Mouse (Mus musculus) small intestine, adult 2 months (tissue): Measurements from ENCODE around the gene Catsperg1. TPM values are rescaled to one million over a fixed set of nuclear protein-coding genes. Genes with fewer than 3 reads are reported as not detected.
"Not testable (repeated sequence)": the region's sequence is repeated elsewhere in the genome, so short reads cannot be mapped to it uniquely, and the experiment has no call there.

ENCODE experiments used
- H3K27ac ChIP-seq: fragments of 200-500 bp; 2 replicates; pipeline ENCODE4 v1.5.1; 2012; ENCODE audit warnings: low read depth, low read length, control low read depth, inconsistent platforms; ENCODE audit not compliant: insufficient read depth
- H3K27me3 ChIP-seq: fragments of 200-500 bp; 2 replicates; pipeline ENCODE4 v1.6.1; 2012; ENCODE audit warnings: mild to moderate bottlenecking, moderate library complexity, low read length, inconsistent platforms; ENCODE audit not compliant: control insufficient read depth, insufficient read depth
- H3K36me3 ChIP-seq: fragments of 200-500 bp; 2 replicates; pipeline ENCODE4 v1.6.1; 2012; ENCODE audit warnings: mild to moderate bottlenecking, low read length, control low read depth, inconsistent platforms; ENCODE audit not compliant: control insufficient read depth, insufficient read depth
- H3K4me1 ChIP-seq: fragments of 200-500 bp; 2 replicates; pipeline ENCODE4 v1.6.1; 2012; ENCODE audit warnings: low read length, inconsistent platforms, mixed read lengths; ENCODE audit not compliant: control insufficient read depth, insufficient read depth, insufficient read length
- H3K4me3 ChIP-seq: fragments of 200-500 bp; 2 replicates; pipeline ENCODE4 v1.5.1; 2012; ENCODE audit warnings: low read depth, mild to moderate bottlenecking, control low read depth, inconsistent platforms, low read length, moderate library complexity
- CTCF ChIP-seq: fragments of 200-500 bp; IDR thresholded peaks from 2 replicates; pipeline ENCODE4 v1.5.1; 2012; ENCODE audit warnings: low read depth, mild to moderate bottlenecking, control low read depth, inconsistent platforms, low read length, moderate library complexity, mixed read lengths; ENCODE audit not compliant: insufficient replicate concordance, insufficient read length; ENCODE audit errors: extremely low read depth
- POLR2A ChIP-seq: fragments of 200-500 bp; IDR thresholded peaks from 2 replicates; pipeline ENCODE4 v1.6.1; 2012; ENCODE audit warnings: low read depth, mild to moderate bottlenecking, control low read depth, inconsistent platforms, low read length, moderate library complexity
- WGBS: fragments of 180-500 bp; shearing (Covaris S2); methylation state at CpG from one replicate; pipeline ENCODE4 v1.1.7; 2018; 5-methylcytosine and 5-hydroxymethylcytosine counted together
- polyA plus RNA-seq: library from polyadenylated mRNA; depleted of rRNA; stranded (reverse); fragments of >200 nt; gene quantifications from 2 replicates; pipeline ENCODE4 v1.2.3, GENCODE M21; 2012

The Catsperg1 gene
- polyA plus RNA-seq, 1 experiment = 0.53 TPM

- Histone ChIP-seq H3K4me1 (peaks cover 7% of the 10 kb centered on the region; the same call in 1 of the 2 replicates), H3K27me3 (no peaks in the 10 kb centered on the region), H3K36me3 (peaks cover 13% of the 10 kb centered on the region), H3K4me3 (peak overlapping the region; percentile 74), H3K27ac (peak overlapping the region; percentile 91)
- no peak for TF ChIP-seq CTCF
- peak; percentile 93 for TF ChIP-seq POLR2A
- 9% methylated on average over 37 of the region's 37 CpGs for WGBS
These were observed 58.5 kb downstream of the Catsperg1 start for GRCm38 (mm10) chr7:29155196-29155837.

- peaks cover 13% of the 10 kb centered on the region for H3K36me3 ChIP-seq
- H3K27me3 ChIP-seq = no peaks in the 10 kb centered on the region
- no peak overlapping the region for H3K27ac ChIP-seq
- no peak overlapping the region for H3K4me3 ChIP-seq
- TF ChIP-seq POLR2A (no peak), CTCF (no peak)
- H3K4me1 ChIP-seq = peaks cover 7% of the 10 kb centered on the region
- WGBS = 97% methylated on average over 14 of the region's 14 CpGs
These were observed 59.7 kb downstream of the Catsperg1 start for GRCm38 (mm10) chr7:29154018-29154720.

GRCm38 (mm10) chr7:29151486-29151885 is 62.3 kb downstream of the Catsperg1 start:
- 68% methylated on average over 10 of the region's 10 CpGs for WGBS
- no peaks in the 10 kb centered on the region for H3K27me3 ChIP-seq

GRCm38 (mm10) chr7:29148771-29149170 is 65.1 kb downstream of the Catsperg1 start:
- Histone ChIP-seq H3K36me3 (0 out of 2 replicates have a peak, but pooled peaks cover 1% of the 10 kb centered on the region), H3K27ac (no peak overlapping the region), H3K4me1 (peaks cover 20% of the 10 kb centered on the region), H3K4me3 (no peak overlapping the region), H3K27me3 (no peaks in the 10 kb centered on the region)
- TF ChIP-seq POLR2A (no peak), CTCF (no peak)
- WGBS = 71% methylated on average over 15 of the region's 15 CpGs

More at GRCm38 (mm10) chr7:29151486-29151885, 62.3 kb downstream of the Catsperg1 start:
- no peak overlapping the region for H3K27ac ChIP-seq
- peaks cover 21% of the 10 kb centered on the region for H3K4me1 ChIP-seq
- peaks cover 13% of the 10 kb centered on the region for H3K36me3 ChIP-seq
- TF ChIP-seq CTCF (no peak), POLR2A (no peak)
- H3K4me3 ChIP-seq = no peak overlapping the region

GRCm38 (mm10) chr7:29146625-29147367 is 67.0 kb downstream of the Catsperg1 start:
- 38% methylated on average over 7 of the region's 7 CpGs for WGBS
- no peaks in the 10 kb centered on the region for H3K36me3 ChIP-seq
- no peak for TF ChIP-seq CTCF
- no peak for TF ChIP-seq POLR2A
- no peak overlapping the region for H3K4me3 ChIP-seq
- H3K27me3 ChIP-seq = no peaks in the 10 kb centered on the region
- H3K4me1 ChIP-seq = peaks cover 20% of the 10 kb centered on the region
- H3K27ac ChIP-seq = peak overlapping the region; percentile 79

GRCm38 (mm10) chr7:29144006-29144405 is 69.8 kb downstream of the Catsperg1 start:
- Histone ChIP-seq H3K27me3 (no peaks in the 10 kb centered on the region), H3K27ac (no peak overlapping the region), H3K4me3 (no peak overlapping the region), H3K4me1 (peaks cover 20% of the 10 kb centered on the region), H3K36me3 (no peaks in the 10 kb centered on the region)
- 84% methylated on average over 4 of the region's 4 CpGs for WGBS
- TF ChIP-seq POLR2A = no peak
- TF ChIP-seq CTCF = no peak

- H3K4me1 ChIP-seq = peaks cover 4% of the 10 kb centered on the region
- no peak overlapping the region for H3K4me3 ChIP-seq
- WGBS = 67% methylated on average over 8 of the region's 8 CpGs
- H3K27me3 ChIP-seq = no peaks in the 10 kb centered on the region
- TF ChIP-seq CTCF (no peak), POLR2A (no peak)
- H3K27ac ChIP-seq = no peak overlapping the region
- H3K36me3 ChIP-seq = no peaks in the 10 kb centered on the region
These were observed 72.4 kb downstream of the Catsperg1 start for GRCm38 (mm10) chr7:29141416-29141815.

- not testable (repeated sequence) for H3K36me3 ChIP-seq, H3K27ac ChIP-seq, H3K27me3 ChIP-seq, H3K4me1 ChIP-seq, H3K4me3 ChIP-seq
- 83% methylated on average over 3 of the region's 4 CpGs for WGBS
These were observed 74.6 kb downstream of the Catsperg1 start for GRCm38 (mm10) chr7:29139237-29139636.
